Mouse (Mus musculus) liver, embryonic 16.5 days (tissue): ENCODE measurements around the gene Tnrc6c. TPM values are rescaled to one million over a fixed set of nuclear protein-coding genes. Genes with fewer than 3 reads are reported as not detected.

Experiments used
- ATAC-seq: fragments of 200-750 bp; cut with Nextera tagmentation; 2 replicates; pipeline ENCODE4 v1.8.0; 2017; ENCODE audit warnings: low read depth, mild to moderate bottlenecking, moderate number of reproducible peaks, moderate library complexity
- H3K27ac ChIP-seq: fragments of 300-500 bp; sonication (generic); 2 replicates; pipeline ENCODE4 v1.5.1; 2014; ENCODE audit warnings: mild to moderate bottlenecking, low read length
- H3K27me3 ChIP-seq: fragments of 300-500 bp; sonication (generic); 2 replicates; pipeline ENCODE4 v1.6.1; 2014; ENCODE audit warnings: low read depth, low read length, mixed read lengths; ENCODE audit not compliant: control insufficient read depth, insufficient read depth
- H3K36me3 ChIP-seq: fragments of 300-500 bp; sonication (generic); 2 replicates; pipeline ENCODE4 v1.6.1; 2014; ENCODE audit warnings: mild to moderate bottlenecking; ENCODE audit not compliant: control insufficient read depth, insufficient read depth
- H3K4me1 ChIP-seq: fragments of 300-500 bp; sonication (generic); 2 replicates; pipeline ENCODE4 v1.6.1; 2014; ENCODE audit warnings: low read depth, low read length, mixed read lengths; ENCODE audit not compliant: control insufficient read depth
- H3K4me2 ChIP-seq: fragments of 300-500 bp; sonication (generic); 2 replicates; pipeline ENCODE4 v1.6.1; 2014; ENCODE audit warnings: low read depth, low read length, mixed read lengths
- H3K4me3 ChIP-seq: fragments of 300-500 bp; sonication (generic); 2 replicates; pipeline ENCODE4 v1.5.1; 2014; ENCODE audit warnings: low read depth, mild to moderate bottlenecking, low read length
- H3K9ac ChIP-seq: fragments of 300-500 bp; sonication (generic); 2 replicates; pipeline ENCODE4 v1.6.1; 2014; ENCODE audit warnings: low read depth, low read length
- H3K9me3 ChIP-seq: fragments of 300-500 bp; sonication (generic); replicated peaks from 2 replicates; pipeline ENCODE4 v1.6.1; 2016; ENCODE audit warnings: low read length; ENCODE audit not compliant: control insufficient read depth
- WGBS: fragments of 180-500 bp; shearing (Covaris S2); extraction: QIAGEN DNeasy Blood & Tissue Kit; methylation state at CpG from one replicate; pipeline ENCODE4 v1.1.7; 2014; ENCODE audit not compliant: insufficient replicate concordance; 5-methylcytosine and 5-hydroxymethylcytosine counted together
- polyA plus RNA-seq: library from polyadenylated mRNA; unstranded; fragments of >200 nt; fragmentation: Nextera tagmentation; extraction: Ambion mirVana; gene quantifications from 2 replicates; pipeline ENCODE4 v1.2.1, GENCODE M21; 2015

Tnrc6c gene
- polyA plus RNA-seq, 1 experiment from 2014 or later = 2.1 TPM

GRCm38 (mm10) chr11:117676649-117677048, 22.6 kb downstream of the Tnrc6c start:
- H3K9ac ChIP-seq = no peak overlapping the region
- no peak for ATAC-seq

DNA sequence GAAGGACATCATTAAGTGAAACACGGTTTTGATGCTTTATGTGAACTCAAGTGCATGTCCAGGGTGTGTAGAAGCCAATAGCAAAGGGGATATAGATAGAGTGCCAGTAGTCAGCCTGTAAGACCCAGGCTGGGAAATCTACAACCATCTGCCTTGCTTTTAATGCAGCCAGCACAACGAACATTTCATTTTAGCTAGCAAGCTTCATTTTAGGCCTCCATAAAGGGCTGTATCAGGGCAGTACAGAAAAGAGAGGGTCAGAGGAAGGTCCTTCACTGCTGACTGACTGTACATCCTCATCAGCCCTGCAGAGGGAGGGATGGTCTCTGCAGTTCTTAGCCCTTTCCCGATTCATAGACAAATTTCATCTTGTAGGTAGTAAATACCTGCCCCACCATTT, 23.0 kb downstream of the Tnrc6c start:
- H3K4me1 ChIP-seq = no peaks in the 10 kb centered on the region
- no peak overlapping the region for H3K4me2 ChIP-seq
- no peak overlapping the region for H3K27ac ChIP-seq
- H3K27me3 ChIP-seq = no peaks in the 10 kb centered on the region
- WGBS = 57% methylated on average over 3 of the region's 3 CpGs
- no peak overlapping the region for H3K9ac ChIP-seq
- no peaks in the 10 kb centered on the region for H3K36me3 ChIP-seq
- H3K4me3 ChIP-seq = no peak overlapping the region
- ATAC-seq = no peak
- no peaks in the 10 kb centered on the region for H3K9me3 ChIP-seq

More at GRCm38 (mm10) chr11:117676649-117677048, 22.6 kb downstream of the Tnrc6c start:
- 49% methylated on average over 2 of the region's 2 CpGs for WGBS
- Histone ChIP-seq H3K27ac (no peak overlapping the region), H3K9me3 (no peaks in the 10 kb centered on the region), H3K4me2 (no peak overlapping the region), H3K4me3 (no peak overlapping the region), H3K4me1 (no peaks in the 10 kb centered on the region), H3K36me3 (no peaks in the 10 kb centered on the region), H3K27me3 (no peaks in the 10 kb centered on the region)

DNA sequence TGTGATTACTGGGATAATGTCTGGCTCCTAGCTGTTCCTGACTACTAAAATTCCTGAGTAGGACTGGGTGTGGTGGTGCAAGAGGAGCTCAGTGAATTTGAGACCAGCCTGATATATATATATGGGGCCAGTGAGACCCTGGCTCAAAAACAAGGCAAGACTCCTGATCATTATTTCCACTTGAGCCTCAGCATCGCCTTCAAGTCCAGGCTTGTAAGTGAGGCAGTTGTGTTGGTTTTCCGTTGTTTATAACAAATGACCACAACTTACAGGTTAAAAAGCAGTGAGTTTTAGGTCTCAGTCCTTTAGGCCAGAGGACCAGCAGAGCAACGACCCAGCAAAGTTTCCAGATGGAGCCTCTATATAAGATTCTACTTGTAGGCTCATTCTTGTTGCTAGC, 23.5 kb downstream of the Tnrc6c start:
- no peak for ATAC-seq
- H3K4me3 ChIP-seq = no peak overlapping the region
- WGBS = 72% methylated on average over 3 of the region's 3 CpGs
- H3K9me3 ChIP-seq = no peaks in the 10 kb centered on the region
- no peaks in the 10 kb centered on the region for H3K36me3 ChIP-seq
- H3K4me2 ChIP-seq = no peak overlapping the region
- H3K9ac ChIP-seq = no peak overlapping the region
- H3K27me3 ChIP-seq = no peaks in the 10 kb centered on the region
- no peak overlapping the region for H3K27ac ChIP-seq
- no peaks in the 10 kb centered on the region for H3K4me1 ChIP-seq

GRCm38 (mm10) chr11:117678155-117678554, 24.1 kb downstream of the Tnrc6c start:
- Histone ChIP-seq H3K4me2 (no peak overlapping the region), H3K27me3 (no peaks in the 10 kb centered on the region), H3K4me3 (no peak overlapping the region), H3K36me3 (no peaks in the 10 kb centered on the region), H3K4me1 (no peaks in the 10 kb centered on the region), H3K9ac (no peak overlapping the region), H3K9me3 (no peaks in the 10 kb centered on the region), H3K27ac (no peak overlapping the region)
- no peak for ATAC-seq
- 73% methylated on average over 4 of the region's 4 CpGs for WGBS

DNA sequence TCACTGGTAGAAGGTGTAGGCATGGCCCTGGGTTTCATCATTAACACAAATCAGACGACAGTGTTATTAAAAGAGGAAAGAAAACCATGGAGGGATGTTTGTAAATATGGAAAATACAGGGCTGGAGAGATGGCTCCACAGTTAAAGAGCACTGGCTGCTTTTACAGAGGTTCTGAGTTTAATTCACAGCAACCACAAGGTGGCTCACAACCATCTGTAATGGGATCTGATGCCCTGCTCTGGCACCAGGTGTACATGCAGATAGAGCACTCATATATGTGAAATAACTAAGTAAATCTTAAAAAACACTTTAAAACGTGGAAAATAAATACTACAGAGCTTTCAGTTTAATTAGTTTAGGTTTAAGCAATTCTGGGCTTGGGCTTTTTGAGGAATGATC, 24.7 kb downstream of the Tnrc6c start:
- Histone ChIP-seq H3K36me3 (no peaks in the 10 kb centered on the region), H3K4me2 (no peak overlapping the region), H3K27me3 (no peaks in the 10 kb centered on the region), H3K4me1 (no peaks in the 10 kb centered on the region), H3K9me3 (no peaks in the 10 kb centered on the region), H3K9ac (no peak overlapping the region), H3K27ac (no peak overlapping the region), H3K4me3 (no peak overlapping the region)
- 29% methylated on average over 2 of the region's 2 CpGs for WGBS
- ATAC-seq = no peak

- ATAC-seq = no peak
- 62% methylated on average over 5 of the region's 5 CpGs for WGBS
- H3K27me3 ChIP-seq = no peaks in the 10 kb centered on the region
Measured at GRCm38 (mm10) chr11:117684640-117685039, 30.6 kb downstream of the Tnrc6c start.

GRCm38 (mm10) chr11:117685461-117685860, 31.4 kb downstream of the Tnrc6c start:
- no peak overlapping the region for H3K4me2 ChIP-seq
- H3K9me3 ChIP-seq = no peaks in the 10 kb centered on the region
- no peak overlapping the region for H3K4me3 ChIP-seq
- 44% methylated on average over 3 of the region's 3 CpGs for WGBS
- ATAC-seq = peak; percentile 37; the same call in 1 of the 2 replicates
- H3K9ac ChIP-seq = no peak overlapping the region
- no peaks in the 10 kb centered on the region for H3K27me3 ChIP-seq
- H3K36me3 ChIP-seq = no peaks in the 10 kb centered on the region
- no peak overlapping the region for H3K27ac ChIP-seq
- peaks cover 10% of the 10 kb centered on the region for H3K4me1 ChIP-seq

More at GRCm38 (mm10) chr11:117684640-117685039, 30.6 kb downstream of the Tnrc6c start:
- Histone ChIP-seq H3K4me2 (no peak overlapping the region), H3K36me3 (no peaks in the 10 kb centered on the region), H3K9ac (no peak overlapping the region), H3K27ac (no peak overlapping the region), H3K9me3 (no peaks in the 10 kb centered on the region), H3K4me3 (no peak overlapping the region), H3K4me1 (peaks cover 10% of the 10 kb centered on the region)

DNA sequence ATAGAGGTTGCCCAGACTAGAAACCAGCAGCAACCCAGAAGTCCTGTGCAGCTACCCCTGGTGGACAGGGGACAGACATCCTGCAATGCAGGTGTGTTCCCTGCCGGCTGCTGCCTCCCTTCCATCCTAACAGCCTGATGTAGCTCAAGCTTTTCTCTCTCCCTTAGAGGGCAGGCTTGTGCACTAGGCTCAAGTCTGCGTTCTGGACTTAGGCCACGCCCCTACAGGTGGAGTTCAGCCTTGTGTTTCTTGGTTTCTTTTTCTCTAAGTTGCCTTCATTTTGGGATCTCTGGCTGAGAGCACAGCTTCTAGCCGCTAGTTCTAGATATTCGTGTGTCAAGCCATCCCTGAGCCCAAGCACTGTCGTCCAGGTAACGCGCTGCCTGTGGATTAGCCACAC, 31.9 kb downstream of the Tnrc6c start:
- Histone ChIP-seq H3K4me3 (no peak overlapping the region), H3K36me3 (no peaks in the 10 kb centered on the region), H3K27me3 (no peaks in the 10 kb centered on the region), H3K27ac (no peak overlapping the region), H3K4me1 (peaks cover 10% of the 10 kb centered on the region), H3K9ac (no peak overlapping the region), H3K9me3 (no peaks in the 10 kb centered on the region), H3K4me2 (no peak overlapping the region)
- 56% methylated on average over 8 of the region's 8 CpGs for WGBS
- no peak for ATAC-seq

DNA sequence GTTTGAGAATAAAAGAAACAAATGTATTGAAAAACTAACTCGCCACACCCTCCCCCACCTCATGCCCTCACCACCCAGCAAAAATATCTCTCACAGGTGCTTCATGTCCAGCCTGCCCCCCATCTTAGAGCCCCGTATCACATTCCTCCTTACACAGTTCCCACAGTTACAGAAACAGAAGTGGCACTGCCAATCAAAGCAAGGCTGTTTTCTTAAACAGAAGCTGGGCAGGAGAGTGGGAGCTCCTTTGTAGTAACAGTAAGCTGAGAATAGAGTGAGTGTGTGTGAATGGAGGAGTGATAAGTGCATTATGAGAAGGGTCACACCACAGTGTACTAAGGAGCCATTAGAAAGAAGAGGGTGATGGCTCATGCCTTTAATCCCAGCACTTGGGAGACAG, 34.5 kb downstream of the Tnrc6c start:
- Histone ChIP-seq H3K4me2 (no peak overlapping the region), H3K9me3 (no peaks in the 10 kb centered on the region), H3K36me3 (no peaks in the 10 kb centered on the region), H3K4me3 (no peak overlapping the region), H3K9ac (no peak overlapping the region), H3K27me3 (no peaks in the 10 kb centered on the region), H3K27ac (no peak overlapping the region), H3K4me1 (peaks cover 10% of the 10 kb centered on the region)
- 74% methylated on average over 2 of the region's 2 CpGs for WGBS
- no peak for ATAC-seq

GRCm38 (mm10) chr11:117691311-117691710, 37.2 kb downstream of the Tnrc6c start:
- Histone ChIP-seq H3K9me3 (no peaks in the 10 kb centered on the region), H3K4me1 (peaks cover 3% of the 10 kb centered on the region), H3K9ac (no peak overlapping the region), H3K4me2 (no peak overlapping the region), H3K36me3 (no peaks in the 10 kb centered on the region), H3K27me3 (no peaks in the 10 kb centered on the region), H3K4me3 (no peak overlapping the region), H3K27ac (no peak overlapping the region)
- ATAC-seq = no peak
